Mouse (Mus musculus): ENCODE data around the gene Vamp9. TPM values are rescaled to one million over a fixed set of nuclear protein-coding genes. Genes with fewer than 3 reads are reported as not detected.

Gene Vamp9
- polyA plus RNA-seq, 1 experiment from 2014 or later = not detected

GRCm38 (mm10) chr5:99865779-99866178 is 40.3 kb upstream of the Vamp9 start:
- no peak for ATAC-seq
- H3K36me3 ChIP-seq (replicated peaks; ENCODE audit: insufficient read depth, low read length) = no peaks in the 10 kb centered on the region
- H3K27ac ChIP-seq (ENCODE audit: low read depth) = no peak overlapping the region
- 77% methylated on average over 1 of the region's 1 CpGs for WGBS (ENCODE audit: insufficient replicate concordance)
- TF ChIP-seq EP300 (IDR thresholded peaks at IDR 0.05; ENCODE audit: low read depth) = no peak
- TF ChIP-seq CTCF (IDR thresholded peaks at IDR 0.05; ENCODE audit: low read depth) = no peak
- no peak for DNase-seq
- H3K27me3 ChIP-seq (ENCODE audit: insufficient read depth, low read length) = no peaks in the 10 kb centered on the region
- no peak overlapping the region for H3K4me3 ChIP-seq (ENCODE audit: low read depth, low read length)
- no peaks in the 10 kb centered on the region for H3K9me3 ChIP-seq (ENCODE audit: low read length)
- H3K4me1 ChIP-seq (ENCODE audit: insufficient read depth) = no peaks in the 10 kb centered on the region
- no peak overlapping the region for H3K9ac ChIP-seq (replicated peaks)
- H3K4me2 ChIP-seq (ENCODE audit: low read depth, low read length) = no peak overlapping the region

GRCm38 (mm10) chr5:99868286-99868685 is 37.8 kb upstream of the Vamp9 start:
- no peak for TF ChIP-seq CTCF (IDR thresholded peaks at IDR 0.05; ENCODE audit: low read depth)
- TF ChIP-seq EP300 (IDR thresholded peaks at IDR 0.05; ENCODE audit: low read depth) = no peak
- H3K4me3 ChIP-seq (ENCODE audit: low read depth, low read length) = no peak overlapping the region
- 82% methylated on average over 17 of the region's 17 CpGs for WGBS (ENCODE audit: insufficient replicate concordance)
- H3K9me3 ChIP-seq (ENCODE audit: low read length) = no peaks in the 10 kb centered on the region
- no peak for ATAC-seq
- no peaks in the 10 kb centered on the region for H3K36me3 ChIP-seq (replicated peaks; ENCODE audit: insufficient read depth, low read length)
- H3K27me3 ChIP-seq (ENCODE audit: insufficient read depth, low read length) = no peaks in the 10 kb centered on the region
- H3K9ac ChIP-seq (replicated peaks) = no peak overlapping the region
- no peaks in the 10 kb centered on the region for H3K4me1 ChIP-seq (ENCODE audit: insufficient read depth)
- no peak overlapping the region for H3K4me2 ChIP-seq (ENCODE audit: low read depth, low read length)
- no peak for DNase-seq
- no peak overlapping the region for H3K27ac ChIP-seq (ENCODE audit: low read depth)

GRCm38 (mm10) chr5:99868923-99869322 is 37.1 kb upstream of the Vamp9 start:
- Histone ChIP-seq H3K4me3 (ENCODE audit: low read depth, low read length) (no peak overlapping the region), H3K27ac (ENCODE audit: low read depth) (no peak overlapping the region), H3K4me2 (ENCODE audit: low read depth, low read length) (no peak overlapping the region), H3K9ac (replicated peaks) (no peak overlapping the region), H3K9me3 (ENCODE audit: low read length) (no peaks in the 10 kb centered on the region), H3K27me3 (ENCODE audit: insufficient read depth, low read length) (no peaks in the 10 kb centered on the region), H3K36me3 (replicated peaks; ENCODE audit: insufficient read depth, low read length) (no peaks in the 10 kb centered on the region), H3K4me1 (ENCODE audit: insufficient read depth) (no peaks in the 10 kb centered on the region)
- 40% methylated on average over 9 of the region's 9 CpGs for WGBS (ENCODE audit: insufficient replicate concordance)
- DNase-seq (no peak), ATAC-seq (no peak)
- TF ChIP-seq EP300 (IDR thresholded peaks at IDR 0.05; ENCODE audit: low read depth) = no peak
- no peak for TF ChIP-seq CTCF (IDR thresholded peaks at IDR 0.05; ENCODE audit: low read depth)

GRCm38 (mm10) chr5:99877565-99877964 is 28.5 kb upstream of the Vamp9 start:
- Histone ChIP-seq H3K9me3 (ENCODE audit: low read length) (no peaks in the 10 kb centered on the region; the same call in 1 of the 2 replicates), H3K27me3 (ENCODE audit: insufficient read depth, low read length) (no peaks in the 10 kb centered on the region), H3K9ac (replicated peaks) (no peak overlapping the region), H3K4me3 (ENCODE audit: low read depth, low read length) (no peak overlapping the region), H3K36me3 (replicated peaks; ENCODE audit: insufficient read depth, low read length) (no peaks in the 10 kb centered on the region), H3K4me1 (ENCODE audit: insufficient read depth) (no peaks in the 10 kb centered on the region), H3K4me2 (ENCODE audit: low read depth, low read length) (no peak overlapping the region), H3K27ac (ENCODE audit: low read depth) (no peak overlapping the region)
- TF ChIP-seq CTCF (IDR thresholded peaks at IDR 0.05; ENCODE audit: low read depth) = no peak
- no peak for TF ChIP-seq EP300 (IDR thresholded peaks at IDR 0.05; ENCODE audit: low read depth)
- 69% methylated on average over 9 of the region's 9 CpGs for WGBS (ENCODE audit: insufficient replicate concordance)
- DNase-seq (no peak), ATAC-seq (no peak)

GRCm38 (mm10) chr5:99882441-99882840 is 23.6 kb upstream of the Vamp9 start:
- DNase-seq = no peak

GRCm38 (mm10) chr5:99884035-99884434 is 22.0 kb upstream of the Vamp9 start:
- 81% methylated on average over 4 of the region's 4 CpGs for WGBS (ENCODE audit: insufficient replicate concordance)
- H3K4me1 ChIP-seq (ENCODE audit: insufficient read depth) = 0 out of 2 replicates have a peak, but pooled peaks cover 3% of the 10 kb centered on the region
- no peak overlapping the region for H3K9ac ChIP-seq (replicated peaks)
- no peak for TF ChIP-seq CTCF (IDR thresholded peaks at IDR 0.05; ENCODE audit: low read depth)
- no peak for TF ChIP-seq EP300 (IDR thresholded peaks at IDR 0.05; ENCODE audit: low read depth)
- no peak overlapping the region for H3K27ac ChIP-seq (ENCODE audit: low read depth)
- no peaks in the 10 kb centered on the region for H3K36me3 ChIP-seq (replicated peaks; ENCODE audit: insufficient read depth, low read length)
- H3K4me3 ChIP-seq (ENCODE audit: low read depth, low read length) = no peak overlapping the region
- DNase-seq (no peak), ATAC-seq (no peak)
- H3K27me3 ChIP-seq (ENCODE audit: insufficient read depth, low read length) = no peaks in the 10 kb centered on the region
- H3K4me2 ChIP-seq (ENCODE audit: low read depth, low read length) = no peak overlapping the region
- no peaks in the 10 kb centered on the region for H3K9me3 ChIP-seq (ENCODE audit: low read length)

More at GRCm38 (mm10) chr5:99882441-99882840, 23.6 kb upstream of the Vamp9 start:
- Histone ChIP-seq H3K9me3 (ENCODE audit: low read length) (no peaks in the 10 kb centered on the region), H3K36me3 (replicated peaks; ENCODE audit: insufficient read depth, low read length) (no peaks in the 10 kb centered on the region), H3K4me3 (ENCODE audit: low read depth, low read length) (no peak overlapping the region), H3K27ac (ENCODE audit: low read depth) (no peak overlapping the region), H3K4me2 (ENCODE audit: low read depth, low read length) (no peak overlapping the region), H3K4me1 (ENCODE audit: insufficient read depth) (0 out of 2 replicates have a peak, but pooled peaks cover 3% of the 10 kb centered on the region), H3K27me3 (ENCODE audit: insufficient read depth, low read length) (no peaks in the 10 kb centered on the region), H3K9ac (replicated peaks) (no peak overlapping the region)
- no peak for TF ChIP-seq EP300 (IDR thresholded peaks at IDR 0.05; ENCODE audit: low read depth)
- no peak for TF ChIP-seq CTCF (IDR thresholded peaks at IDR 0.05; ENCODE audit: low read depth)
- 65% methylated on average over 3 of the region's 3 CpGs for WGBS (ENCODE audit: insufficient replicate concordance)
- no peak for ATAC-seq

GRCm38 (mm10) chr5:99887133-99887532 is 18.9 kb upstream of the Vamp9 start:
- Histone ChIP-seq H3K36me3 (replicated peaks; ENCODE audit: insufficient read depth, low read length) (no peaks in the 10 kb centered on the region), H3K4me3 (ENCODE audit: low read depth, low read length) (no peak overlapping the region), H3K4me1 (ENCODE audit: insufficient read depth) (0 out of 2 replicates have a peak, but pooled peaks cover 3% of the 10 kb centered on the region), H3K27me3 (ENCODE audit: insufficient read depth, low read length) (no peaks in the 10 kb centered on the region), H3K9ac (replicated peaks) (no peak overlapping the region), H3K9me3 (ENCODE audit: low read length) (no peaks in the 10 kb centered on the region), H3K4me2 (ENCODE audit: low read depth, low read length) (no peak overlapping the region), H3K27ac (ENCODE audit: low read depth) (no peak overlapping the region)
- no peak for ATAC-seq
- no peak for DNase-seq
- 34% methylated on average over 1 of the region's 1 CpGs for WGBS (ENCODE audit: insufficient replicate concordance)
- TF ChIP-seq CTCF (IDR thresholded peaks at IDR 0.05; ENCODE audit: low read depth) = no peak
- TF ChIP-seq EP300 (IDR thresholded peaks at IDR 0.05; ENCODE audit: low read depth) = no peak

Data from liver, postnatal 0 days (tissue).